Mouse (Mus musculus): ENCODE data around the gene Olfr1242. TPM values are rescaled to one million over a fixed set of nuclear protein-coding genes. Genes with fewer than 3 reads are reported as not detected.

Olfr1242 gene
- not detected for polyA plus RNA-seq (2015; fragmentation: Illumina TruSeq; extraction: RNeasy Lipid Tissue Mini Kit (QIAGEN cat#74804); ENCODE audit: low read depth, low replicate concordance)

DNA sequence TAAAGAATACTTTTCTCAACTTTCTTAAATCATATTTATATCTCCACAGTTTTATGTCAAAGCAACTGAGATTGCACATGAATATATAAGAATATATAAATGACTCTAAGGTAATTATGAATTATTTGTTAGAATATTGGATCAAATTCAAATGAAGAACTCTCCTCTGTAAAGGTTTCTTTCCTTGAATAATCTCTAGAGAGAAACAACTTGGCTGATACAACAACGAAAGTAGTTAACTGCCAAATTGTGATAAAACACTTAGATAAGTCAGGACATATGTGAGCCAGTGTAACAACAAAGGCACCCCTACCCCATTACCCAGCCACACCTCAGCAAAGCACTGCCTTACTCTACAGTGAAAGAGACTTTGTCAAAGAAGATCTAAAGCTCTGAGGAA lies at the start of gene Olfr1242:
Gene Olfr1242, minus strand, starts transcription at position 101 of the 400 bp plus-strand sequence.

DNA sequence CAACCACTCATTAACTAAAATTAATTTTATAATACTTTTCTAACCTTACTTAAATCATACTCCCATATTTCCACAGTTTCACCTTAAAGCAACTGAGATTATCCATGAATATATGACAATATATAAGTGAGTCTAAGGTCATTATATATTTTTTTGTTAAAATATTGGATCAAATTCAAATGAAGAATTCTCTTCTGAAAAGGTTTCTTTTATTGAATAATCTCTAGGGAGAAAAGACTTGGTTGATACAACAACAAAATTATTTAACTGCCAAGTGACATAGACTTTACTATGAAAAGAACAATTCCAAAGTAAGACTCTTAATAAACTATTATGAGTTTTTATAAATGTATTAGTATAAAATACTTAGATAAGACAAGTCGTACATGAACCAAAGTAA lies 33.3 kb upstream of the Olfr1242 start, which contains the start of gene Olfr1243:
Gene Olfr1243, minus strand, starts transcription at position 101 of the 400 bp plus-strand sequence.

GRCm38 (mm10) chr2:89487026-89487425 lies 11.1 kb downstream of the Olfr1242 start, which contains the start of gene Olfr1241:
Gene Olfr1241 (minus strand): TSS chr2:89487126.

GRCm38 (mm10) chr2:89442900-89443299 lies 55.2 kb downstream of the Olfr1242 start, which contains the start of gene Olfr1240:
Gene Olfr1240 (minus strand): TSS chr2:89443000.

Other genes with a start within 250 kb of the Olfr1242 start
- not detected for gene Olfr1228, start 244.3 kb downstream of the Olfr1242 start, polyA plus RNA-seq (2015; fragmentation: Illumina TruSeq; extraction: RNeasy Lipid Tissue Mini Kit (QIAGEN cat#74804); ENCODE audit: low read depth, low replicate concordance)
- gene Olfr1229, start 210.3 kb downstream of the Olfr1242 start, polyA plus RNA-seq (2015; fragmentation: Illumina TruSeq; extraction: RNeasy Lipid Tissue Mini Kit (QIAGEN cat#74804); ENCODE audit: low read depth, low replicate concordance): not detected
- not detected for gene Olfr1230, start 201.1 kb downstream of the Olfr1242 start, polyA plus RNA-seq (2015; fragmentation: Illumina TruSeq; extraction: RNeasy Lipid Tissue Mini Kit (QIAGEN cat#74804); ENCODE audit: low read depth, low replicate concordance)
- gene Olfr1231, start 191.3 kb downstream of the Olfr1242 start, polyA plus RNA-seq (2015; fragmentation: Illumina TruSeq; extraction: RNeasy Lipid Tissue Mini Kit (QIAGEN cat#74804); ENCODE audit: low read depth, low replicate concordance): not detected
- not detected for gene Olfr1232, start 168.7 kb downstream of the Olfr1242 start, polyA plus RNA-seq (2015; fragmentation: Illumina TruSeq; extraction: RNeasy Lipid Tissue Mini Kit (QIAGEN cat#74804); ENCODE audit: low read depth, low replicate concordance)
- gene Olfr1233, start 155.9 kb downstream of the Olfr1242 start, polyA plus RNA-seq (2015; fragmentation: Illumina TruSeq; extraction: RNeasy Lipid Tissue Mini Kit (QIAGEN cat#74804); ENCODE audit: low read depth, low replicate concordance): not detected
- gene Olfr1234, start 133.5 kb downstream of the Olfr1242 start, polyA plus RNA-seq (2015; fragmentation: Illumina TruSeq; extraction: RNeasy Lipid Tissue Mini Kit (QIAGEN cat#74804); ENCODE audit: low read depth, low replicate concordance): not detected
- not detected for gene Olfr1238, start 88.7 kb downstream of the Olfr1242 start, polyA plus RNA-seq (2015; fragmentation: Illumina TruSeq; extraction: RNeasy Lipid Tissue Mini Kit (QIAGEN cat#74804); ENCODE audit: low read depth, low replicate concordance)
- not detected for gene Olfr1239, start 77.9 kb downstream of the Olfr1242 start, polyA plus RNA-seq (2015; fragmentation: Illumina TruSeq; extraction: RNeasy Lipid Tissue Mini Kit (QIAGEN cat#74804); ENCODE audit: low read depth, low replicate concordance)
- gene Olfr1240, start 55.3 kb downstream of the Olfr1242 start, polyA plus RNA-seq (2015; fragmentation: Illumina TruSeq; extraction: RNeasy Lipid Tissue Mini Kit (QIAGEN cat#74804); ENCODE audit: low read depth, low replicate concordance): not detected
- not detected for gene Olfr1241, start 11.2 kb downstream of the Olfr1242 start, polyA plus RNA-seq (2015; fragmentation: Illumina TruSeq; extraction: RNeasy Lipid Tissue Mini Kit (QIAGEN cat#74804); ENCODE audit: low read depth, low replicate concordance)
- gene Olfr1243, start 33.2 kb upstream of the Olfr1242 start, polyA plus RNA-seq (2015; fragmentation: Illumina TruSeq; extraction: RNeasy Lipid Tissue Mini Kit (QIAGEN cat#74804); ENCODE audit: low read depth, low replicate concordance): not detected
- not detected for gene Olfr1245, start 80.1 kb upstream of the Olfr1242 start, polyA plus RNA-seq (2015; fragmentation: Illumina TruSeq; extraction: RNeasy Lipid Tissue Mini Kit (QIAGEN cat#74804); ENCODE audit: low read depth, low replicate concordance)
- not detected for gene Olfr1246, start 94.8 kb upstream of the Olfr1242 start, polyA plus RNA-seq (2015; fragmentation: Illumina TruSeq; extraction: RNeasy Lipid Tissue Mini Kit (QIAGEN cat#74804); ENCODE audit: low read depth, low replicate concordance)
- gene Olfr1247, start 115.8 kb upstream of the Olfr1242 start, polyA plus RNA-seq (2015; fragmentation: Illumina TruSeq; extraction: RNeasy Lipid Tissue Mini Kit (QIAGEN cat#74804); ENCODE audit: low read depth, low replicate concordance): not detected
- not detected for gene Olfr1248, start 119.9 kb upstream of the Olfr1242 start, polyA plus RNA-seq (2015; fragmentation: Illumina TruSeq; extraction: RNeasy Lipid Tissue Mini Kit (QIAGEN cat#74804); ENCODE audit: low read depth, low replicate concordance)
- gene Olfr1249, start 136.6 kb upstream of the Olfr1242 start, polyA plus RNA-seq (2015; fragmentation: Illumina TruSeq; extraction: RNeasy Lipid Tissue Mini Kit (QIAGEN cat#74804); ENCODE audit: low read depth, low replicate concordance): not detected
- not detected for gene Olfr1250, start 163.1 kb upstream of the Olfr1242 start, polyA plus RNA-seq (2015; fragmentation: Illumina TruSeq; extraction: RNeasy Lipid Tissue Mini Kit (QIAGEN cat#74804); ENCODE audit: low read depth, low replicate concordance)
- not detected for gene Olfr1251, start 173.6 kb upstream of the Olfr1242 start, polyA plus RNA-seq (2015; fragmentation: Illumina TruSeq; extraction: RNeasy Lipid Tissue Mini Kit (QIAGEN cat#74804); ENCODE audit: low read depth, low replicate concordance)
- gene Olfr1252, start 226.7 kb upstream of the Olfr1242 start, polyA plus RNA-seq (2015; fragmentation: Illumina TruSeq; extraction: RNeasy Lipid Tissue Mini Kit (QIAGEN cat#74804); ENCODE audit: low read depth, low replicate concordance): not detected

All from brain, adult 10 weeks (tissue).